Mouse (Mus musculus): ENCODE data around the gene Olfr49. TPM values are rescaled to one million over a fixed set of nuclear protein-coding genes. Genes with fewer than 3 reads are reported as not detected.

Gene Olfr49
- polyA plus RNA-seq, 1 experiment from 2014 or later = not detected

Other genes starting within 250 kb of the Olfr49 start
- 234 and 239 TPM in 2 replicates for gene Dad1, start 30.8 kb downstream of the Olfr49 start, polyA plus RNA-seq (2016; fragmentation: Nextera tagmentation; extraction: Ambion mirVana)
- gene Abhd4, start 30.8 kb downstream of the Olfr49 start, polyA plus RNA-seq (2016; fragmentation: Nextera tagmentation; extraction: Ambion mirVana) = 32.2 and 37.7 TPM in 2 replicates
- gene Oxa1l, start 75.9 kb upstream of the Olfr49 start, polyA plus RNA-seq (2016; fragmentation: Nextera tagmentation; extraction: Ambion mirVana) = 60.5 and 63.1 TPM in 2 replicates
- gene Slc7a7, start 132.8 kb upstream of the Olfr49 start, polyA plus RNA-seq (2016; fragmentation: Nextera tagmentation; extraction: Ambion mirVana) = 2.3 and 3.1 TPM in 2 replicates
- gene Mrpl52, start 142.0 kb upstream of the Olfr49 start, polyA plus RNA-seq (2016; fragmentation: Nextera tagmentation; extraction: Ambion mirVana) = 198 and 219 TPM in 2 replicates
- gene Mmp14, start 146.7 kb upstream of the Olfr49 start, polyA plus RNA-seq (2016; fragmentation: Nextera tagmentation; extraction: Ambion mirVana) = 68.3 and 84.7 TPM in 2 replicates
- 23.9 and 24.4 TPM in 2 replicates for gene Lrp10, start 179.2 kb upstream of the Olfr49 start, polyA plus RNA-seq (2016; fragmentation: Nextera tagmentation; extraction: Ambion mirVana)
- 3.6 and 5.3 TPM in 2 replicates for gene Rem2, start 191.2 kb upstream of the Olfr49 start, polyA plus RNA-seq (2016; fragmentation: Nextera tagmentation; extraction: Ambion mirVana)
- 131 and 156 TPM in 2 replicates for gene Prmt5, start 232.6 kb upstream of the Olfr49 start, polyA plus RNA-seq (2016; fragmentation: Nextera tagmentation; extraction: Ambion mirVana)

All from limb, embryonic 10.5 days (tissue).